Mouse (Mus musculus) liver, embryonic 11.5 days (tissue): ENCODE measurements around the gene Spats2. TPM values are rescaled to one million over a fixed set of nuclear protein-coding genes. Genes with fewer than 3 reads are reported as not detected.
A peak's percentile ranks its signal among the peaks of the same experiment; 100 is the strongest.

Source experiments
- ATAC-seq: fragments of 200-750 bp; cut with Nextera tagmentation; replicated peaks from 2 replicates; pipeline ENCODE4 v1.8.0; 2017; ENCODE audit warnings: moderate number of reproducible peaks, mild to moderate bottlenecking, moderate TSS enrichment, moderate library complexity; ENCODE audit not compliant: low FRiP score
- DNase-seq: peaks from one replicate; pipeline ENCODE4 v3.0.0-alpha.2; 2017; ENCODE audit warnings: low spot score
- H3K27ac ChIP-seq: fragments of 300-500 bp; sonication (generic); 2 replicates; pipeline ENCODE4 v1.5.1; 2014; ENCODE audit warnings: mild to moderate bottlenecking, low read depth, low read length, control low read depth
- H3K27me3 ChIP-seq: fragments of 300-500 bp; sonication (generic); replicated peaks from 2 replicates; pipeline ENCODE4 v1.6.1; 2014; ENCODE audit warnings: low read length, mixed read lengths; ENCODE audit not compliant: control insufficient read depth, insufficient read depth
- H3K36me3 ChIP-seq: fragments of 300-500 bp; sonication (generic); 2 replicates; pipeline ENCODE4 v1.6.1; 2014; ENCODE audit warnings: mild to moderate bottlenecking, low read length, moderate library complexity, mixed read lengths; ENCODE audit not compliant: control insufficient read depth, insufficient read depth
- H3K4me1 ChIP-seq: fragments of 300-500 bp; sonication (generic); replicated peaks from 2 replicates; pipeline ENCODE4 v1.6.1; 2014; ENCODE audit warnings: low read length, mixed read lengths; ENCODE audit not compliant: control insufficient read depth, insufficient read depth
- H3K4me2 ChIP-seq: fragments of 300-500 bp; sonication (generic); 2 replicates; pipeline ENCODE4 v1.6.1; 2014; ENCODE audit warnings: mild to moderate bottlenecking, control low read depth, moderate library complexity
- H3K4me3 ChIP-seq: fragments of 300-500 bp; sonication (generic); 2 replicates; pipeline ENCODE4 v1.5.1; 2014; ENCODE audit warnings: low read depth, low read length, control low read depth
- H3K9ac ChIP-seq: fragments of 300-500 bp; sonication (generic); 2 replicates; pipeline ENCODE4 v1.6.1; 2014; ENCODE audit warnings: low read depth, low read length, control low read depth
- H3K9me3 ChIP-seq: fragments of 300-500 bp; sonication (generic); 2 replicates; pipeline ENCODE4 v1.6.1; 2016; ENCODE audit warnings: low read length, inconsistent platforms, mixed read lengths; ENCODE audit not compliant: control insufficient read depth
- whole genome bisulfite sequencing: fragments of 180-500 bp; shearing (Covaris S2); extraction: QIAGEN DNeasy Blood & Tissue Kit; methylation state at CpG from one replicate; pipeline ENCODE4 v1.1.7; 2014; 5-methylcytosine and 5-hydroxymethylcytosine counted together
- polyA plus RNA-seq: library from polyadenylated mRNA; unstranded; fragments of >200 nt; fragmentation: Nextera tagmentation; extraction: Ambion mirVana; gene quantifications from 2 replicates; pipeline ENCODE4 v1.2.1, GENCODE M21; 2014

Gene Spats2
- polyA plus RNA-seq, 1 experiment from 2014 or later: 35.0 TPM

DNA sequence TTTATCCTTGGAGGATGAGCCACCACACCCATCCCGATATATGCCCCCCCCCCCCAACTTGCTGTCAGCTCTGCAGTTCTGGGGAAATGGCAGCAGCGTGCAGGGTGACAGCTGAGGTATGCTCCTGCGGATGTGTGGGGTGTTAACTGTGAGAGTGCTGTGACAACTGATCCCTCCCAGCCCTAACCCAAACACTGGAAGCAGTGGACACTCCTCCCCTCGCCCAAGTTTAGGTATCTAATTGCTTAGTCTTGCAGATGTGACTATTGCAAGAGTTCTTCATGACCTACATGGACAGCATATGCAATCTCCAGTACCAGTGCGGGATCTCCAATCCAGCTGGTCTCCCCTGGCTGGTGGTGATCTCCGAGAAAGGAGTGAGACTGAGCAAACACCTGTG, 30.4 kb upstream of the Spats2 start:
- H3K9me3 ChIP-seq: no peaks in the 10 kb centered on the region
- ATAC-seq: no peak
- H3K27ac ChIP-seq: no peak overlapping the region
- H3K4me1 ChIP-seq: peaks cover 28% of the 10 kb centered on the region
- H3K36me3 ChIP-seq: no peaks in the 10 kb centered on the region
- WGBS: 7% methylated on average over 6 of the region's 6 CpGs
- H3K27me3 ChIP-seq: peaks cover 93% of the 10 kb centered on the region
- no peak overlapping the region for H3K9ac ChIP-seq
- DNase-seq: no peak
- H3K4me3 ChIP-seq: no peak overlapping the region
- no peak overlapping the region for H3K4me2 ChIP-seq

DNA sequence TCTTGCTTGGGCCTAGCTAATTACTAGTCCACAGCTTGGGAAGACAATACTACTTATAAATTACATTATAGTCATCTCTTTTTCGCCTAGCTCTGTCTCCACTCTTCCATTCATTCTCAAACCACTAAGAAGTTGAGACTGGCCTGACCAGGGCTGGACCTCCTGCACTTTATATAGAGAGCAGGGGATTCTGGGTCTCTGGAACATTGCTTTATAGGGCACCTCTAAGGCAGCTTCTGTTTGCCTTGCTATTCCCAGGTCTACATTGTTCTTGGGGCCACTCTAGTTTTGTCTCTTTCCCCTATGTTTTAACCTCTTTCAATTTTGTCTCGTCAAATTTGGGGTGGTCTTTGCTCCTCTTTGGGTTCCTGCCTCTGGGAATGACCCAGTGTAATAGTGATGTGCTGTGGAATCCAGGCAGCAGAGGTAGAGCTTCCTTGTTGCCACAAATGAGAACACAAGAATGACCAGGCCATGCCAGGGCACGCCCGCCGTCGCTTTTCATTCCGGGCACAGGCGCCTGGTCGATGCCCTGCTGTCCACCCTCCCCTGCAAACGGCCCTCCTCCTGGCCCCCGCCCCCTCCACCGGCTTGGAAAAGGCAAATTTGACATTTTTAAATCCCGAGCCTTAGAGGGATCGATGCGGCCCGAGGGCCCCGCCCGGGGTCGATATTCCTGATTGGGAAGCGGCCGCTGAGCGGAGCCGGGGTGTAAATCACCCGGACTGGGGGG, 29.5 kb upstream of the Spats2 start:
- no peak for DNase-seq
- H3K9me3 ChIP-seq: no peaks in the 10 kb centered on the region
- H3K36me3 ChIP-seq: no peaks in the 10 kb centered on the region
- no peak for ATAC-seq
- peaks cover 93% of the 10 kb centered on the region for H3K27me3 ChIP-seq
- peaks cover 28% of the 10 kb centered on the region for H3K4me1 ChIP-seq
- WGBS: 3% methylated on average over 24 of the region's 24 CpGs
- peak overlapping the region; percentile 45 for H3K4me3 ChIP-seq
- peak overlapping the region; percentile 62 for H3K4me2 ChIP-seq
- H3K27ac ChIP-seq: no peak overlapping the region
- no peak overlapping the region for H3K9ac ChIP-seq

GRCm38 (mm10) chr15:99096831-99097500, 28.8 kb upstream of the Spats2 start:
- Histone ChIP-seq H3K27me3 (peaks cover 87% of the 10 kb centered on the region), H3K9ac (no peak overlapping the region), H3K4me3 (peak overlapping the region; percentile 45), H3K9me3 (no peaks in the 10 kb centered on the region), H3K4me1 (peaks cover 28% of the 10 kb centered on the region), H3K27ac (no peak overlapping the region), H3K36me3 (no peaks in the 10 kb centered on the region), H3K4me2 (peak overlapping the region; percentile 62)
- 1% methylated on average over 54 of the region's 58 CpGs for WGBS
- ATAC-seq: no peak
- peak; percentile 69 for DNase-seq

GRCm38 (mm10) chr15:99097840-99098492, 27.8 kb upstream of the Spats2 start:
- whole genome bisulfite sequencing: under 1% methylated on average over 39 of the region's 39 CpGs
- Histone ChIP-seq H3K27me3 (peaks cover 77% of the 10 kb centered on the region), H3K36me3 (no peaks in the 10 kb centered on the region), H3K4me1 (peaks cover 26% of the 10 kb centered on the region), H3K9me3 (no peaks in the 10 kb centered on the region), H3K9ac (no peak overlapping the region), H3K27ac (no peak overlapping the region), H3K4me3 (peak overlapping the region; percentile 45), H3K4me2 (peak overlapping the region; percentile 62)
- DNase-seq (no peak), ATAC-seq (no peak)

DNA sequence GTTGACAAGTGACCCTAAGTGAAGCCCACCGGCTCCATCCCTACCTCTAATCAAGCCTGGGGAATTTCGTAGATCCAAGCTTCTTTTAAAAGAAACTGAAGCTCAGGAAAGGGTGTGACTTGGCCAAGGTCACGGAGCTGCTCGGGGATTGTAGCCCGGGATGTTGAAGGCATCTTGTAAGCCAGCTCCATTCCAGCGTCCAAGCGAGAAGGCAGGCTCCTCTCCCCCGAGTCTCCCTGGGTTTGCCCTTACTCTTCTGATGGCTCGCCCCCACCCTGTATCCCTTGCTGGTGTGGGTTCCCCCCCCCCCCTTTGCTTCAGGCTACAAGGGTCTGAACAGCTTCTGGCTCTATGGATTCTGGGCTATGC, 27.2 kb upstream of the Spats2 start:
- H3K9ac ChIP-seq: no peak overlapping the region
- H3K4me2 ChIP-seq: peak overlapping the region; percentile 62
- DNase-seq (no peak), ATAC-seq (no peak)
- H3K27ac ChIP-seq: no peak overlapping the region
- peak overlapping the region; percentile 45 for H3K4me3 ChIP-seq
- H3K9me3 ChIP-seq: no peaks in the 10 kb centered on the region
- peaks cover 72% of the 10 kb centered on the region for H3K27me3 ChIP-seq
- peaks cover 22% of the 10 kb centered on the region for H3K4me1 ChIP-seq
- 3% methylated on average over 9 of the region's 9 CpGs for WGBS
- no peaks in the 10 kb centered on the region for H3K36me3 ChIP-seq

DNA sequence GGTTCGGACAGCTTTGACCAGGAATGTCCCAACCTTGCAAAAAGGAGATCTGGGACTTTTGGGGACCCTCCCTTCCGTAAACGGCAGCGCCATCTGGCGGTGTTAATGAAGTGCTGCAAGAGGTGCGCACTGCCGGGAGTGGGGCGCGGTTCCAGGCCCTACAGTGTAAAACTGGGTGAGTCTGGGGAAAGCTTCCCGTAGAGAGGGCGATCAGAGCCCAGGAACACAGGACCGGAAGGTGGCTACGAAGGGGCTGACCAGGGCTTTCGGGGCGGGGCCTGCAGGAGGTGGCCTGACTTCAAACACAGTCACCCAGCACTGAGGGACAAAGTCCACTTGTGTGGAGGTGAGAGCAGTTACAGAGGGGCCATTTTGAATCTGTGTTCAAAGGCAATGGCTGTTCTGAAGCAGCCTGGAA, 26.6 kb upstream of the Spats2 start:
- peak overlapping the region; percentile 32 for H3K4me3 ChIP-seq
- no peaks in the 10 kb centered on the region for H3K9me3 ChIP-seq
- 1% methylated on average over 15 of the region's 15 CpGs for WGBS
- H3K4me1 ChIP-seq: peaks cover 18% of the 10 kb centered on the region
- peak; percentile 78 for DNase-seq
- H3K9ac ChIP-seq: no peak overlapping the region
- H3K36me3 ChIP-seq: no peaks in the 10 kb centered on the region
- H3K27me3 ChIP-seq: peaks cover 67% of the 10 kb centered on the region
- H3K27ac ChIP-seq: peak overlapping the region; percentile 57
- ATAC-seq: peak; percentile 78
- H3K4me2 ChIP-seq: peak overlapping the region; percentile 62

- H3K4me3 ChIP-seq: peak overlapping the region; percentile 32
- no peaks in the 10 kb centered on the region for H3K36me3 ChIP-seq
- DNase-seq (no peak), ATAC-seq (no peak)
- 40% methylated on average over 3 of the region's 3 CpGs for WGBS
- H3K4me1 ChIP-seq: peaks cover 13% of the 10 kb centered on the region
- H3K27me3 ChIP-seq: peaks cover 60% of the 10 kb centered on the region
- H3K27ac ChIP-seq: no peak overlapping the region
- peak overlapping the region; percentile 37 for H3K4me2 ChIP-seq
- no peaks in the 10 kb centered on the region for H3K9me3 ChIP-seq
- H3K9ac ChIP-seq: no peak overlapping the region
Observed at GRCm38 (mm10) chr15:99099984-99100383, 25.7 kb upstream of the Spats2 start.

GRCm38 (mm10) chr15:99105238-99105637, 20.5 kb upstream of the Spats2 start:
- Histone ChIP-seq H3K27ac (0 out of 2 replicates have a peak overlapping the region, but pooled peaks have one; percentile 15), H3K4me1 (0 out of 2 replicates have a peak, but pooled peaks cover 2% of the 10 kb centered on the region), H3K4me2 (no peak overlapping the region), H3K27me3 (peaks cover 10% of the 10 kb centered on the region), H3K36me3 (no peaks in the 10 kb centered on the region; the same call in 1 of the 2 replicates), H3K4me3 (no peak overlapping the region), H3K9ac (no peak overlapping the region), H3K9me3 (no peaks in the 10 kb centered on the region)
- DNase-seq (no peak), ATAC-seq (no peak)
- WGBS: 51% methylated on average over 7 of the region's 7 CpGs
